Mouse (Mus musculus): ENCODE measurements around the gene Nat14. TPM values are rescaled to one million over a fixed set of nuclear protein-coding genes. Genes with fewer than 3 reads are reported as not detected.
A peak's percentile ranks its signal among the peaks of the same experiment; 100 is the strongest.

Nat14 gene
- polyA plus RNA-seq, 1 experiment from 2014 or later, result 2.5 TPM

DNA sequence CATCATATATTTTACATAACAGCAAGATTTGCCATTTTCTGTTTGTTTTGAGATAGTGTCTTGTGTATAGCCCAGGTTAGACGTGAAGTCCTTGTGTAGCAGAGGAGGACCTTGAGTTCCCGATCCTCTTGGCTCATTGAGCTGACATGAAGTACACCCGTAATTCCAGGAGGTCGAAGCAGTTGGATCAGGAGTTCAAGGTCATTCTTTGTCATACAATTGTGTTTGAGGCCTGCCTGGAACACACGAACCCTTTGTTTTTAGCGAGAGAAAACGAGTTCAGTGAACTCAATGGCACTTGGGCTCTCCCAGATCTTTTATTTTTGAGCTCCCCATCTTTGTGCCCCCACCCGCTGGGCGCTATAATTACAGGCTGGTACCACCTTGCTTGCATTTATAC, 19.4 kb upstream of the Nat14 start:
- no peak for ATAC-seq (ENCODE audit: insufficient number of reproducible peaks, low FRiP score, low TSS enrichment, low read depth)
- 79% methylated on average over 9 of the region's 9 CpGs for WGBS
- H3K27ac ChIP-seq, result no peak overlapping the region
- H3K4me3 ChIP-seq, result no peak overlapping the region
- peaks cover 21% of the 10 kb centered on the region; the same call in 1 of the 2 replicates for H3K27me3 ChIP-seq
- H3K4me2 ChIP-seq, result no peak overlapping the region
- H3K36me3 ChIP-seq, result no peaks in the 10 kb centered on the region
- H3K9ac ChIP-seq, result no peak overlapping the region
- no peaks in the 10 kb centered on the region for H3K9me3 ChIP-seq
- peaks cover 17% of the 10 kb centered on the region for H3K4me1 ChIP-seq

DNA sequence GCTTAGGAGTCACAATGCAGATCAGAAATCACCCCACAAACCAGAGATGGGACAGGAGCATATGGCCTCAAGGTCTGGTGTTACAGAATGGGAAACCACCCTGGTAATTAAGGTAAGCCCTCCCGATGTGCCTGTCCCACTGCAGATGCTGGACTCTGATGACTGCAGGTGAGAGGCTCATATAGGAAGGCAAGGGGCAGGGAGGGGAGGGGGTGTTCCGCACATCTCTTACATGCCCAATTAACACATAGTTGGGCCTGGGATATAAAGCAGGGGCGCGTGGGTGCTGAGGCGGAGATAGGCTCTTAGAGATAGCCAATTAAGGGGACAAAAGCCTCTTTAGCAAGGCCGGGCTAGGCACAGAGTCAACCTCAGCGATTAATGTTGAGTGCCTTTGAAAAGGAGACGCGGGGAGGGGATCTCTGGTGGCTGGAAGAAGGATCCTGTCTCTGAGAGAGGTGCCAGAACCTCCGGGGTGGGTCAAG, 15.3 kb upstream of the Nat14 start, which contains the start of gene Gm36210:
Gene Gm36210, minus strand, starts transcription at position 51 of the 485 bp plus-strand sequence.
- H3K36me3 ChIP-seq, result no peaks in the 10 kb centered on the region
- WGBS, result 60% methylated on average over 10 of the region's 10 CpGs
- peaks cover 13% of the 10 kb centered on the region; the same call in 1 of the 2 replicates for H3K4me1 ChIP-seq
- no peak for ATAC-seq (ENCODE audit: insufficient number of reproducible peaks, low FRiP score, low TSS enrichment, low read depth)
- H3K9ac ChIP-seq, result 0 out of 2 replicates have a peak within 1 kb of the TSS, but pooled peaks have one; percentile 10
- H3K4me3 ChIP-seq, result no peak within 1 kb of the TSS
- H3K4me2 ChIP-seq, result no peak within 1 kb of the TSS
- no peaks in the 10 kb centered on the region for H3K27me3 ChIP-seq
- H3K27ac ChIP-seq, result no peak within 1 kb of the TSS
- H3K9me3 ChIP-seq, result no peaks in the 10 kb centered on the region

DNA sequence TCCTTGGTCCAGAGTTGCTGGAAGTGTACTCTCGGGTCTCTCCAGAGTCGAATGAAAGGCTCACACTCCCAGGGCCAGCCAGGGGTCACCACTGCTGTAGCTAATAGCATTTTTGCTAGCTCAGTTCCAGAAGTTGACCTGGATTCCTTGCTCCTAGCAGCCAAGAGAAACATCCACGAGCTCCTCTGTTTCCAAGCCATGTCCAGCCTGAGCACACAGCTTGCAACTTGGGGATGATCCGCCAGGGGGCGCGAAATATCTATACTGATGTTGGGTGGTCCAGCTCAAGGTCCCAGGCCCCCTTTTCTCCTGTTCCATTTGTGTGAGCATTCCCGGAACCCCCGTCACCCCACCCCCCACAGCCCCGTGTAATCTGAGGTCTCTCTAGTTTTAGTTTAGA, 10.3 kb upstream of the Nat14 start:
- WGBS, result 30% methylated on average over 9 of the region's 9 CpGs
- Histone ChIP-seq H3K4me2 (no peak overlapping the region), H3K27ac (peak overlapping the region; percentile 47), H3K4me1 (peaks cover 26% of the 10 kb centered on the region), H3K27me3 (no peaks in the 10 kb centered on the region), H3K4me3 (no peak overlapping the region), H3K9ac (no peak overlapping the region), H3K9me3 (no peaks in the 10 kb centered on the region), H3K36me3 (no peaks in the 10 kb centered on the region)
- no peak; the same call in 1 of the 2 replicates for ATAC-seq (ENCODE audit: insufficient number of reproducible peaks, low FRiP score, low TSS enrichment, low read depth)

DNA sequence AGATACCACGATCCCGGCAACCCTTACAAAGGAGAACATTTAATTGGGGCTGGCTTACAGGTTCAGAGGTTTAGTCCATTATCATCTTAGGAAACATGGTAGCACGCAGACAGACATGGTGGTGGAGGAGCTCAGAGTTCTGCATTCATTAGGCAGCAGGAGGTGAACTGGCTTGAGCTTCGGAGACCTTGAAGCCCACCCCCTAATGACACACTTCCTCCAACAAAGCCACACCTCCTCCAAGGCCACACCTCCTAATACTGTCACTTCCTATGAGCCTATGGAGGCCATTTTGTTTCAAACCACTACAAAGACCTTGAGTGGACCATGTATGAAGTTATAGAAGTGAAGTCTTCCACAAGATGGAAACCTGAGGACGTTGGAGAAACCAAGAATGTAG, 9.6 kb upstream of the Nat14 start:
- H3K36me3 ChIP-seq, result no peaks in the 10 kb centered on the region
- no peaks in the 10 kb centered on the region for H3K27me3 ChIP-seq
- WGBS, result 66% methylated on average over 5 of the region's 5 CpGs
- H3K4me1 ChIP-seq, result peaks cover 30% of the 10 kb centered on the region
- no peak for ATAC-seq (ENCODE audit: insufficient number of reproducible peaks, low FRiP score, low TSS enrichment, low read depth)
- H3K4me3 ChIP-seq, result no peak overlapping the region
- 0 out of 2 replicates have a peak overlapping the region, but pooled peaks have one; percentile 47 for H3K27ac ChIP-seq
- H3K9ac ChIP-seq, result no peak overlapping the region
- no peaks in the 10 kb centered on the region for H3K9me3 ChIP-seq
- no peak overlapping the region for H3K4me2 ChIP-seq

DNA sequence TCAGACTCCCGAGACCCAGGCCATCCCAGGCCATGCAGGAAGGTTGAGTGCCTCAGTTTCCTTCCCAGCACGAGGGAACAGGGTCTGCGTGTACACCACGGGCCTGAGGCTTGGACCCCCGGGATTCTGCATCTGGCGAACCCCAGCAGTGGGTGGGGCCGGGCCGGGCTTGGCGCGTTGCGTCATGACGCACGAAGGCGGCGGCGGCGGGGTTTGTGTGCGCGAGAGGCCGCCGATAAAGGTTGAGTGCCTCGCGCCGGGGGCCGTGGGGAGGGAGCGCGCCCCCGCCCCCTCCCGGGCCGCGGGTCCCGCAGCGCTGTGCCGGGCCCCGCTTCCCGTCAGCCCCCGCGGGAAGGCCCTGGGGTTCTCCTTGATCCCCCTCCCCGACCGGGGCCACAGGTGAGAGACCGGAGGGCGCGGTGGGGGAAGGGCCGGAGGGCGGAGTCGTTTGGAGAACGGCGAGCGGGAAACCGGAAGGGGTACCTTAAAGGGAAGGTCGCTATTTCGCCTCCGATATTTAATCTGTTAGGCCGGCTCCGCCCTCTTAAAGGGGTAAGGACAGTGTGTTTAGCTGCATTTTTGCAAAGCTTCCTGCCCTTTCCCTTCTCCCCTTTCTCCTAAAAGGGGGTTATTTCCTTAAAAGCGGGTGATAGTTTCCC, 6.7 kb upstream of the Nat14 start, which contains the start of gene Zfp628:
Gene Zfp628, plus strand, starts transcription at position 211 of the 659 bp plus-strand sequence.
- H3K27ac ChIP-seq, result peak within 1 kb of the TSS; percentile 99
- peaks cover 28% of the 10 kb centered on the region for H3K4me1 ChIP-seq
- peaks cover 21% of the 10 kb centered on the region for H3K36me3 ChIP-seq
- H3K27me3 ChIP-seq, result no peaks in the 10 kb centered on the region
- ATAC-seq (ENCODE audit: insufficient number of reproducible peaks, low FRiP score, low TSS enrichment, low read depth), result peak; percentile 87
- H3K9ac ChIP-seq, result peak within 1 kb of the TSS; percentile 76
- no peaks in the 10 kb centered on the region for H3K9me3 ChIP-seq
- peak within 1 kb of the TSS; percentile 72 for H3K4me2 ChIP-seq
- H3K4me3 ChIP-seq, result peak within 1 kb of the TSS; percentile 71
- WGBS, result under 1% methylated on average over 55 of the region's 56 CpGs

DNA sequence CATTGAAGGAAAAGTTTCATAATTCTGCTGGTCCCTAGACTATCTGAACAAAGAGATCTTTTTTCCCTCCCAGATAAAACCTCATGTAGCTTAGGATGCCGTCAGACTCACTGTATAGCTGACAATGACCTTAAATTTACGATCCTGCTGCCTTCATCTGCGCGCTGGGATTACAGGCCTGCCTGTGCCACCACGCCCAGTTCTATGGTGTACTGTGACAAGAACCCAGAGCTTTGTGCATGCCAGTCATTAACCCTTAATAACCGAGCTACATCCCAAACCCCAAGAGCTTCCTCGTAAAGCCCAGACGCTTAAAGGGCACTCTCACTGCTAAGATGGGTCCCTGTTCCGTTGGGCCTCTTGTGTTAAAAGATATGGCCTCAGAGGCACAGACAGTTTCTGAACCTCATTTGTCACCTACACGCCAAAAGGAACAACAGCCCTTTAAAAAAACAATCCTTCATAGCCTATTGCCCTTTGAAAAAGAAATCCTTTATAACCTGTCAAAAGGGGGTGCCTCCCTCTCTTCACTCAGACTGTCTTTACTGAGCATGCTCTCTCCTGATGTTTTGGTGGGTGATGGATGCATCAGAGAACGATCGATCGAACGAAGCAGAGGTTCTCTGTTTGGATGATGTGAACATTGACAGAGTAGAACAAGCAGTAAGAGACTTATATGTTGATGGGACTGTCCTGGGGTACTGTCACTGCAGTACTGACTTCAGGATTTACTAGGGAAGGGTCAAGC, 6.0 kb upstream of the Nat14 start:
- H3K9ac ChIP-seq, result peak overlapping the region; percentile 76
- H3K27me3 ChIP-seq, result no peaks in the 10 kb centered on the region
- H3K27ac ChIP-seq, result peak overlapping the region; percentile 99
- peaks cover 28% of the 10 kb centered on the region for H3K36me3 ChIP-seq
- peaks cover 24% of the 10 kb centered on the region for H3K4me1 ChIP-seq
- no peaks in the 10 kb centered on the region for H3K9me3 ChIP-seq
- peak overlapping the region; percentile 72 for H3K4me2 ChIP-seq
- H3K4me3 ChIP-seq, result peak overlapping the region; percentile 71
- WGBS, result 13% methylated on average over 14 of the region's 14 CpGs
- no peak for ATAC-seq (ENCODE audit: insufficient number of reproducible peaks, low FRiP score, low TSS enrichment, low read depth)

DNA sequence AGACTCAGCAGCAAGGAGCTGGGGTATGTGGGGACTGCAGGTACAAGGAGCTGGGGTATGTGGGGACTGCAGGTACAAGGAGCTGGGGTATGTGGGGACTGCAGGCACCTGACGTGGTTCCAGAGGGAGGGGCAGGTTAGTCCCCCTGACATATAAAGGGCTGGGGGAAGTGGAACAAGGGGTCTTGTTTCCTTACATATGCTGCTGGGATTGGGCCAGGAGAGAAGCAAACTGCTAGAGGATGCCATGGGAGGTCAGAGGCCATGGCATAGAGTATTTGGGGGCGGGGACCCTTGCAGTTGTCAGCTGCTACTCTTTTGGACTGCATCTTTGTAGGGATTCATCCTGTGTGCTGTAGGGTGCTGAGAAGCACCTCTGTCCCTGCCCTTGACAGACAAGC, 4.3 kb upstream of the Nat14 start:
- Histone ChIP-seq H3K4me2 (no peak overlapping the region), H3K4me1 (peaks cover 32% of the 10 kb centered on the region), H3K36me3 (peaks cover 37% of the 10 kb centered on the region), H3K9me3 (no peaks in the 10 kb centered on the region), H3K9ac (no peak overlapping the region), H3K27ac (no peak overlapping the region), H3K27me3 (no peaks in the 10 kb centered on the region), H3K4me3 (no peak overlapping the region)
- WGBS, result 85% methylated on average over 2 of the region's 2 CpGs
- ATAC-seq (ENCODE audit: insufficient number of reproducible peaks, low FRiP score, low TSS enrichment, low read depth), result no peak

DNA sequence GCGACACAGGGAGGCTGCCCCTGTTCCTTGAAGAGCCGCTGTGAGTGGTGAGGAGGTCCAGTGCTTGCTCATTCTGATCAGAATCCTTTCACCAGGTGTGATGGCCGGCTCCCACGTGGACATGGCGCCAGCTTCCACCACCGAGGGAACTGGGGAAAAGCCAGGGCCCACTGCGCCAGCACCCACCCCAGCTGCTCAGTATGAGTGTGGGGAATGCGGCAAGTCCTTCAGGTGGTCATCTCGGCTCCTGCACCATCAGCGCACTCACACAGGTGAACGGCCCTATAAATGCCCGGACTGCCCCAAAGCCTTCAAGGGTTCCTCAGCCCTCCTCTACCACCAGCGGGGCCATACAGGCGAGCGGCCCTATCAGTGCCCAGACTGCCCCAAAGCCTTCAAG, 3.1 kb upstream of the Nat14 start:
- no peaks in the 10 kb centered on the region for H3K27me3 ChIP-seq
- no peak overlapping the region for H3K4me3 ChIP-seq
- peaks cover 37% of the 10 kb centered on the region for H3K36me3 ChIP-seq
- ATAC-seq (ENCODE audit: insufficient number of reproducible peaks, low FRiP score, low TSS enrichment, low read depth), result no peak
- 90% methylated on average over 15 of the region's 15 CpGs for WGBS
- no peak overlapping the region for H3K4me2 ChIP-seq
- H3K9me3 ChIP-seq, result no peaks in the 10 kb centered on the region
- H3K4me1 ChIP-seq, result peaks cover 44% of the 10 kb centered on the region
- H3K27ac ChIP-seq, result no peak overlapping the region
- H3K9ac ChIP-seq, result no peak overlapping the region

DNA sequence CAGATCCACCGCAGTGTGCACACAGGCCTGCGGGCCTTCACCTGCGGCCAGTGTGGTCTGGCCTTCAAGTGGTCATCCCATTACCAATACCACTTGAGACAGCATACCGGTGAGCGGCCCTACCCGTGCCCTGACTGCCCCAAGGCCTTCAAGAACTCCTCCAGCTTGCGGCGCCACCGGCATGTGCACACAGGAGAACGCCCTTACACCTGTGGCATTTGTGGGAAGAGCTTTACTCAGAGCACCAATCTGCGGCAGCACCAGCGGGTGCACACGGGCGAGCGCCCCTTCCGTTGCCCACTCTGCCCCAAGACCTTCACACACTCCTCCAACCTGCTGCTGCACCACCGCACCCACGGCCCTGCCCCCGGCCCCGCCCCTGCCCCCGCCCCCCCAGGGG, 2.7 kb upstream of the Nat14 start:
- Histone ChIP-seq H3K4me1 (peaks cover 47% of the 10 kb centered on the region), H3K4me3 (no peak overlapping the region), H3K36me3 (peaks cover 37% of the 10 kb centered on the region), H3K9me3 (no peaks in the 10 kb centered on the region), H3K4me2 (no peak overlapping the region), H3K9ac (no peak overlapping the region), H3K27ac (no peak overlapping the region), H3K27me3 (no peaks in the 10 kb centered on the region)
- WGBS, result 84% methylated on average over 20 of the region's 21 CpGs
- no peak for ATAC-seq (ENCODE audit: insufficient number of reproducible peaks, low FRiP score, low TSS enrichment, low read depth)

DNA sequence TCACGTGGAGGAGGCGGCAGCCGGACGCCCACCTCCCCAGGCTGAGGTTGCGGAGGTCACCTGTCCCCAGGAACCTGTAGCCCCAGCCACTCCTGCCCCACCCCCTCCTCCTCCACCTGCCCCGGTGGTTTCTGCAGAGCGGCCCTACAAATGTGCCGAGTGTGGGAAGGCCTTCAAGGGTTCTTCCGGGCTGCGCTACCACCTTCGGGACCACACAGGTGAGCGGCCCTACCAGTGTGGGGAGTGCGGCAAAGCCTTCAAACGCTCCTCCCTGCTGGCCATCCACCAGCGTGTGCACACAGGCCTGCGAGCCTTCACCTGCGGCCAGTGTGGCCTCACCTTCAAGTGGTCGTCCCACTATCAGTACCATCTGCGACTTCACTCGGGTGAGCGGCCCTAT, 1.9 kb upstream of the Nat14 start:
- Histone ChIP-seq H3K27ac (no peak overlapping the region), H3K4me2 (no peak overlapping the region), H3K9me3 (no peaks in the 10 kb centered on the region), H3K4me3 (no peak overlapping the region), H3K9ac (no peak overlapping the region), H3K27me3 (no peaks in the 10 kb centered on the region), H3K4me1 (peaks cover 50% of the 10 kb centered on the region), H3K36me3 (peaks cover 37% of the 10 kb centered on the region)
- 90% methylated on average over 21 of the region's 21 CpGs for WGBS
- ATAC-seq (ENCODE audit: insufficient number of reproducible peaks, low FRiP score, low TSS enrichment, low read depth), result no peak

DNA sequence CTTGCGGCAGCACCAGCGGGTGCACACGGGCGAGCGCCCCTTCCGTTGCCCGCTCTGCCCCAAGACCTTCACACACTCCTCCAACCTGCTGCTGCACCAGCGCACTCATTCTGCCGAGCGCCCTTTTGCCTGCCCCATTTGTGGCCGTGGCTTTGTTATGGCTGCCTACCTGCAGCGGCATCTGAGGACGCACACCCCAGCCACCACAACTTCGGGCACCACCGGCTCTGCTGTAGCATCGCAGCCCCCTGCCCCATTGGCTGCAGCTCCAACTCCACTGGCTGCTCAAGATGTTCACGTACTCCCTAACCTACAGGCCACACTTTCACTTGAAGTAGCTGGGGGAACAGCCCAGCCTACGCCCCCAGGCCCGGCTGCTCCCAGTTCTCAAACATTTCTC, 1.3 kb upstream of the Nat14 start:
- 90% methylated on average over 19 of the region's 19 CpGs for WGBS
- no peak for ATAC-seq (ENCODE audit: insufficient number of reproducible peaks, low FRiP score, low TSS enrichment, low read depth)
- Histone ChIP-seq H3K9me3 (no peaks in the 10 kb centered on the region), H3K4me2 (no peak overlapping the region), H3K27ac (0 out of 2 replicates have a peak overlapping the region, but pooled peaks have one; percentile 91), H3K27me3 (no peaks in the 10 kb centered on the region), H3K9ac (no peak overlapping the region), H3K4me3 (no peak overlapping the region), H3K4me1 (peaks cover 55% of the 10 kb centered on the region), H3K36me3 (peaks cover 37% of the 10 kb centered on the region)
